Mouse (Mus musculus) embryonic fibroblast, embryonic 13.5 days (primary cell): ENCODE measurements around the gene Maml2.

Experiments used
- CTCF ChIP-seq: IDR thresholded peaks from 2 replicates; pipeline ENCODE4 v1.5.1; 2011; ENCODE audit warnings: mild to moderate bottlenecking, control low read depth, low read length, moderate library complexity, borderline replicate concordance; ENCODE audit not compliant: insufficient read depth
- POLR2A ChIP-seq: IDR thresholded peaks from 2 replicates; pipeline ENCODE4 v1.6.1; 2011; ENCODE audit warnings: low read depth, mild to moderate bottlenecking, control low read depth, low read length, moderate library complexity

- TF ChIP-seq POLR2A (no peak), CTCF (no peak)
Measured at GRCm38 (mm10) chr9:13652917-13653316, 355.2 kb downstream of the Maml2 start.
